Mouse (Mus musculus) heart, postnatal 14 days (tissue): ENCODE measurements around the gene Slc16a12. TPM values are rescaled to one million over a fixed set of nuclear protein-coding genes. Genes with fewer than 3 reads are reported as not detected.
"Not testable (repeated sequence)": the region's sequence is repeated elsewhere in the genome, so short reads cannot be mapped to it uniquely, and the experiment has no call there.

Source experiments
- DNase-seq, 2 experiments: peaks; one replicate each; pipeline ENCODE4 v3.0.0; 2021 to 2022
- intact Hi-C: fragments of 180-260 bp; cut with DNase I; formaldehyde crosslinking; loops from one replicate; pipeline ENCODE4 v1.15.1; 2025
- total RNA-seq, 2 experiments: library from RNA; stranded (reverse); gene quantifications; 2 replicates each; pipeline ENCODE4 v1.2.3; 2021

Gene Slc16a12
- total RNA-seq, 2 experiments from 2014 or later, result 2.8 to 4.2 TPM

DNA sequence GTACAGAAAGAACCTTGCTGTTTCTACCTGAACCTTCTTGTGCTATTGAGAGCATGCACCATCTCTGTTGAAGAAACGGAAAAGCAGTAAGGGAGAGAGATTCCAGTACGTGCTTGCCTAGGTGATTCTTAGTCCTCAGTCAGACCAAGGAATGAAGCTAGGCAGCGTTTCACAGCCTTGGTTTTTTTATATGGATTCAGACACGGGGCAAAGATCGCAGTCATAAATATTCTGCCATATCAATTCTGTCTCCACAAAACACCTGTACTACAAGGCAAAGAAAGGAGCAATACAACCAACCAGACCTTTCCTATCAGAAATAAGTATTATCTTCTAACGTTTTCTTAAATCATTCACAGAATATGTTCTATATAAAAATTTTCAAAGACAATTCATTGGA, 55.7 kb downstream of the Slc16a12 start:
- DNase-seq, result no peak
- intact Hi-C loops, result no loop called here

- DNase-seq, result no peak
- intact Hi-C loops, result loop anchor here (5.0 kb wide), 1 partner anchor 62 kb away; the partner anchor contains the start of gene Slc16a12
These were observed 61.6 kb downstream of the Slc16a12 start for GRCm38 (mm10) chr19:34685530-34685929.

- intact Hi-C loops, result loop anchor here (5.0 kb wide), 1 partner anchor 62 kb away; the partner anchor contains the start of gene Slc16a12
- DNase-seq, result peak; percentile 39 to 60
These were observed 62.2 kb downstream of the Slc16a12 start for GRCm38 (mm10) chr19:34684857-34685256.

GRCm38 (mm10) chr19:34678428-34678827, 68.7 kb downstream of the Slc16a12 start:
- intact Hi-C loops, result no loop called here
- DNase-seq, result no peak

DNA sequence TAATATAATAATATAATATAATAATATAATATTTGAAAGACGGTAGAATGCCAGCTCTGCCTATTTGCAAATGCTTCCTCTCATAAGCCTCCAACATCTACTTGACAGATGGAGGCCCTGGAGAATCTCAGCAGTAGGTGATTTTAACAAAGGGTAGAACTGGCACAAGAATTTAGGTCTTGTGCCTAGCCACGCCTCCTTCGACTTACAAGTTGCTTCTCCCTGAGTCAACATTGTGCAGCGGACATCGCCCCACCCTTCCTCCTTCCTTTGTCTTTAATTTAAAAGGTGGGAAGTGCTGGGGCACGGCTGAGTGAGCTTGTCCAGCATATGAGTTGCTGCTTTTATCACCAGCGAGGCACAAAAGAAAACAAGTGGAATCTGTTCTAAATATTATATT, 73.6 kb downstream of the Slc16a12 start:
- DNase-seq, result peak; percentile 16 to 23

DNA sequence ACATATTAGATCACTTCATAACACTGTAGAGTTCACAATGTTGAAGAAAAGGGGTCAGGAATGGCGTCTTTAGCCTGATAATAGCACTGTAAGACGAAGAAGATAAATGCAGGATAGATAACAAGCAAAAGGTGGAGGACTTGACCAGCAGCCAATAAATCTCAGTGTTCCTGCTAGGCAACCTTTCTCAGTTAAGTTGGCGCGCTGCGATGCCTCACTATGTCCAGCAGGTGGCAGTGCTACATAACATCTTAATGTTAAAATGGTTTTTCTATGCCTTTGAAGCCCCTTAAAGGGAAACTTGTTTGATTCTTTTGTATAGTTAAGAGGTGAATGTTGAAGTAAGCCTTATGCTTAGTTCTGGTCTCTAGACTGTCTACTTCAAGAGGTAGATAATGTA, 81.0 kb downstream of the Slc16a12 start:
- intact Hi-C loops, result loop anchor here (1.0 to 10.0 kb wide), 3 partner anchors 86 to 259 kb away; partner anchors contain the start of gene Kif20b

More for the DNA sequence above, 73.6 kb downstream of the Slc16a12 start:
- intact Hi-C loops, result no loop called here

DNA sequence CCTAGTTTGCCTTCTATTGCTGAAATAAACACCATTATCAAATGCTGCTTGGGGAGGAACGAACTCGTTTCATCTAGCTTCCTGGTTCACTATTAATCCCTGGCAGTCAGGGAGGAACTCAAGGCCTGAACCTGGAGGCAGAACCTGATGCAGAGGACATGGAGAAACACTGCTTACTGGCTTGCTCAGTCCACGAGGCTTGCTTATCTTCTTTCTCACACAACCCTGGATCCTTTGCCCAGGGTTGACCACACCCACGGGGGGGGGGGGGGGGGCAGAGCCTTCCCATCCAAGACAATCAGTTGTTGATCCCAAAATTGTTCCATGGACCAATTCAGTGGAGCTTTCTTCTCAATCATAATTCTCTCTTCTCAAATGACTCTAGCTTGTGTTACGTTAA, 84.3 kb downstream of the Slc16a12 start:
- intact Hi-C loops, result loop anchor here (10.0 kb wide), 1 partner anchor 262 kb away; the partner anchor contains the start of gene Kif20b
- DNase-seq, result no peak

More for the DNA sequence above, 81.0 kb downstream of the Slc16a12 start:
- DNase-seq, result peak; percentile 63 to 84

GRCm38 (mm10) chr19:34662067-34662507, 85.0 kb downstream of the Slc16a12 start:
- peak; percentile 59 to 70 for DNase-seq
- intact Hi-C loops, result loop anchor here (10.0 kb wide), 1 partner anchor 263 kb away; the partner anchor contains the start of gene Kif20b

- intact Hi-C loops, result no loop called here
- DNase-seq, result no peak
These were observed 90.4 kb downstream of the Slc16a12 start for GRCm38 (mm10) chr19:34656511-34657298.

DNA sequence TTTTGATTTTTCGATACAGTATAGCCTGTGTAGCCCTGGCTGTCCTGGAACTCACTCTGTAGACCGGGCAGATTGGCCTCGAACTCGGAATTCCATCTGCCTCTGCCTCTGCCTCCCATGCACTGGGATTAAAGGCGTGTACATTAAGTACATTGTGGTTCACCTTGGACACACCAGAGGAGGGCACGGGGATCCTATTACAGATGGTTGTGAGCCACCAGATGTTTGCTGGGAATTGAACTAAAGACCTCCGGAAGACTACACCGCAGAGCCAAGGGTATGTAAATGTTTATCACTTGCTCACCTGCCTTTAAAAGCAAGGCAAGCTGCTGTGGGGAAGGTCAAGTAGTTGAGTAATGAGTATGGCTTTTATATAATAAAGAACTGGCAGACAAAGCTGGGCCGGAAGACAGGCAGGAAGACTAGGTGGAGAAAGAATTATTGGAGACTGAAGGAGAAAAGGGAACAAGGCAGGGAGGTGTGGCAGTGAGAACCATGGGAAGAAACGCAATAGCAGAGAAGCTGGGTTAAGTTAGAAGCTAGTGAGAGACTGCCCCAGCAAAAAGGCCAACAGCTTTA, 91.8 kb downstream of the Slc16a12 start:
- intact Hi-C loops, result no loop called here
- no peak for DNase-seq

- no peak for DNase-seq
- intact Hi-C loops, result no loop called here
These were observed 96.1 kb downstream of the Slc16a12 start for GRCm38 (mm10) chr19:34650997-34651396.

DNA sequence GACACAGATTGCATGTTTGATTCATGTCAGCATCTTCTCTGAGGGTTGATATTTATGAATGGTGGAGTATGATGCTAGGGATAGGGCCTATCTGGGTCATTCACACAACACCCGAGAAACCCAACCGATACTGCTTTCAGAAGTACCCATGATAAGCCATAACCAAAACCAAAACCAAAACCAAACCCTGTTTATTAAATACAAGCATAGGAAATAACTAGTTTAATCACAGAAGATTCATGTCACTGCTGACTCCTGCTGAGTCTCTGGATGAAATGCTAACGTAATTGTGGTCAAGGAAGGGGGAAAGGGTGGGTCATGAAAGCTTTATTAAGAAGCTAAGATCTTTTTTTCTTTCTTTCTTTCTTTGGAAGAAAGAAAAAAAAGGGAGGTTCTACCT, 96.8 kb downstream of the Slc16a12 start:
- DNase-seq, result no peak
- intact Hi-C loops, result no loop called here

GRCm38 (mm10) chr19:34647630-34648029, 99.5 kb downstream of the Slc16a12 start:
- DNase-seq, intact Hi-C loops: not testable (repeated sequence)

DNA sequence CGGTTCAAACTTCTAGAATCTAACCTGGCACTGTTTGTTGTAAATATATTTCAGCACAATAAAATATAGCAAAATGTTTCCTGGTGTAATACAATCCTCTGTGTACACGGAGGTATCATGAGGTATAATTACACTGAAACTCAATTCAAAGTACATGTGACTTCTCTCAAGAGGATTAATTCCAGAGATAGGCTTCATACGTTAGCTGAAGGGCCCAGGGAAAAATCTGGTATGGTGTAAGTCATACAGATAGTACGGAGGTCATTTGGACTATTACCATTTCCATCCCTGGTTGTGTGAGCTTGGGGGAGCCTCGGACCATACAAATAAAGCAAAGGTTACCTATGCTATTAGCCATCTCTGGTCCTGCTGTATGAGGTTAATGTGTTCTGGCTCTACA, 104.5 kb downstream of the Slc16a12 start:
- DNase-seq, result no peak
- intact Hi-C loops, result no loop called here

DNA sequence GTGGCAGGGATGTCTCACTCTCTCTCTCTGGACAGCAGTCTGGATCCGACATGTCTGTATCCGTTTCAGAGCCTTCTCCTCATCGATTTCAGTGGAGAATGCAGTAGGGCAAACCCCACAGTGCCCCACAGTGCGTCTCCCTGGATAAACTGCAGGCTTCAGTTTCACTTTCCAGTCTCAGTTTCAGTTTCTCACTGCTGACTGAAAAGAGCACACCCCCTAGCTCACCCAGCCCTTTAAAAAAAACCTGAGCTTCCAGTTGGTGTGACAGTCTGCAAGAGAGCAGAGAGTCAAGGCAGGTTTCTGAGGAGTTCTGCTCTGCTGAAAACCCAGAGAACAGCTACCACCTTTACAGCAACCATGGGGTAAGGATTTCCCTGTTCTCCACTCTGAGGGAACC, 106.5 kb downstream of the Slc16a12 start, which contains the start of the genes Ifit1bl2 and Ifit1:
TSS of gene Ifit1bl2 (minus strand) at position 121 of the 400 bp plus-strand sequence.
TSS of gene Ifit1 (plus strand) at position 249 of the 400 bp plus-strand sequence.
- intact Hi-C loops, result no loop called here

GRCm38 (mm10) chr19:34636933-34637557, 110.0 kb downstream of the Slc16a12 start:
- intact Hi-C loops, result loop anchor here (1.0 to 5.0 kb wide), 4 partner anchors 89 to 395 kb away; no protein-coding TSS in a partner anchor
- peak; percentile 58 to 76 for DNase-seq

More for the DNA sequence above, 106.5 kb downstream of the Slc16a12 start, which contains the start of the genes Ifit1bl2 and Ifit1:
- DNase-seq, result peak in 1 of 2 experiments; percentile 8

- intact Hi-C loops, result no loop called here
- DNase-seq, result no peak
These were observed 113.6 kb downstream of the Slc16a12 start for GRCm38 (mm10) chr19:34633484-34633883.

DNA sequence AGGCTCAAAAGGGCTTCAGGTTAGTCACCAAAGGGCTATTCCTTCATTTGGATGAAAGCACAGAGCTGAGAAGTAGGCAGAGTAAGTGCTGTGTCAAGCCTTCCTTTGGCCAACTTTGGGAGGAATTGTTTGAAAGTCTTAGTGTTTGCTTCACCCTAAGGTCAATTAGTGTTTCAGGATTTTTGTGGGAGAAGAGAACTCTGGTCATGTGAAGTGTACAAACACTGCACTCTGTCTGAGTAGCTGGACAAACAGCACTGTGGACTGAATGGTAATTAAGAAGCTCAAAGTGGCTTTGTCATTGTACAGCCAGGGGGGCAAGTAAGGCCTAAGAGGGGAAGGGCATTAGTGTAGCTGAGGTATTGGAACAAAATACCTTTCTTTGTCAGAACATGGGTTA, 115.6 kb downstream of the Slc16a12 start:
- no peak for DNase-seq
- intact Hi-C loops, result no loop called here

DNA sequence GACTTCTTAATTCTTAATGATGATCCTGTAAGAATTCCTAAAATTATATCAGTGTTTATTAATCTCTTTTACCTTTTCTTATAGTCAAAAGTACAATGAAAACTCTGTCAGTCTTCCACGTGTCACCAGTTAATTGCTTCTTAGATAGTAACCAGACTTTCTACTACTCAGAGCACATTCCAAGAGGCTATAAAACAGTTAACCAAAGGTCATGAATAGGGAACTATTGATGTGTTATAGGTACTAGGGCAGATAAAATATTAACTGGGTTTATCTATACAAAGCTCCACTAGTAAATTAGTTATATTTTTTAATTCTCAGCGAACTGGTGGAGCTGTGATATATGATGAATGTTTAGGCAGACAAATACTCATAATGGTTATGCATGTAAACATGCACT, 119.6 kb downstream of the Slc16a12 start:
- intact Hi-C loops, result no loop called here
- no peak for DNase-seq

DNA sequence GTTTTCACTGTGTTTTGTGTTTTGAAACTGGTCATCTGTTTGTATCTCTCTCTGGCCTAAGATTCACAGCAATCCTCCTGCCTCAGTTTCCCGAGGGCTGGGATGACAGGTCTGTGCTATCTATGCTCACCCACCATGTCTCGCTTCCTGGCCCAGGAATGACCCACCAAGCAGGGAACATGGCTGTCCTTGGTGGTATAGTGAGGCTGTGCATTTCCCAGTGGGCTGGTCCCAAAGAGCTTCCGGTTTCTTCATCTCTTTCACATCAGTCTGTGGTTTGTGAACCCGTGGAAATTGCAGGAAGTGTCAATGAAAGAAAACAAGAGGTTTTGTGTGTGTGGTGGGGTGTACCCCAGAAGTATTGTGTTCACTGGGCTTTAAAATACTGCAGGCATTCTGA, 122.4 kb downstream of the Slc16a12 start:
- DNase-seq, result no peak
- intact Hi-C loops, result no loop called here

DNA sequence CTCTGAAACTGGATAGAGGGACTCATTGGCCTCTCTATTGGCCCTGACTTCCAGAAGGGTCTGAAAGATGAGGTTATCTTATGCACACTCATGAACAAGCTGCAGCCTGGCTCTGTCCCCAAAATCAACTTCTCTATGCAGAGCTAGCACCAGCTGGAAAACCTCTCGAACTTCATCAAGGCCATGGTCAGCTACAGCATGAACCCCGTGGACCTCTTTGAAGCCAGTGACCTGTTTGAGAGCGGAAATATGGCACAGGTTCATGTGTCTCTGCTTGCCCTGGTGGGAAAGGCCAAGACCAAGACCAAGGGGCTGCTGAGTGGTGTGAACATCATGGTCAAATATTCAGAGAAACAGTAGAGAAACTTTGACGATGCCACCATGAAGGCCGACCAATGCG, 123.3 kb downstream of the Slc16a12 start:
- DNase-seq, result no peak
- intact Hi-C loops, result no loop called here
